Mouse (Mus musculus): Measurements from ENCODE around the gene Irx4. TPM values are rescaled to one million over a fixed set of nuclear protein-coding genes. Genes with fewer than 3 reads are reported as not detected.

Gene Irx4
- total RNA-seq, 1 experiment, result 0.58 TPM

DNA sequence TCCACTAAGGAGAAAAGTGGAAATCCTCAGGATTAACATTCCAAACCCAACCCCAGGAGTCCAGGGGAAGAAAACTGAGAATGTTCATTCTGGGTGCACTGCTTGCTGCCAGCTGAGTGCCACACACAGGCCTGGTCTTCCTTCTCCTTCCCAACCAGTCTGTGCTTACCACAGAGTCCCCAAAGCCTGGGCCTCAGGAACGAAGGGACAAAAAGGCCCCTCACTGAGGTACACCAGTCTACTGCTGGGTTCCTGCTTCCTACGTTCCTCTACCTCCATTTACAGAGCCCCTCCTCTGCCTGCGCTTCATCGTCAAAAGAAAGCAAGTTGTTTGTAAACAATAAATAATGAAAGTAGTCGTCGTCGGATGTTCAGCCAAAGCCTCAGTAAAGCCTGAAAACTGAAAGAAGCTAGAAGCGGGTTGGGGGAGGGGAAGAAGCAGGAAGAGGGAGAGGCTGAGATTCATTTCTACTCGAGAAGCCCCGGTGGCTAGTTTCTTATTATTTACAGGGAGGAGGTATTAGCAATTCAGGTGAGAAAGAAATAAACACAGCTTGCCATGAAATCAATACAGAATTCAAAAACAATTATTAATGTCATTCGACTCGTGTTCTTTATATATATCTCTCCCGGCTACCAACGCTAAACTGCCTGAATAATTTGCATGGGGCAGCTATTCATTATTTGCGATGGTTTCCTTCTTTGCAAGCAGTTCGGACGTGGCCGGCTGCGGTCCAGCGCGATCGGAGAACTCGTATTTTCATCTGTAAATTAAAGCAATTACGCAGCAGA, 2.3 kb downstream of the Irx4 start:
- Histone ChIP-seq H3K9ac (ENCODE audit: insufficient read depth, low read depth, low read length, poor library complexity, severe bottlenecking) (no peak overlapping the region), H3K36me3 (ENCODE audit: control insufficient read depth, insufficient read depth, low read length, poor library complexity, severe bottlenecking) (no peaks in the 10 kb centered on the region), H3K4me1 (ENCODE audit: control insufficient read depth in 2 of 2, insufficient read depth in 2 of 2, low read length in 2 of 2, poor library complexity in 1 of 2) (peaks cover 0 to 4% of the 10 kb centered on the region in 2 experiments; a peak in 1 of 4 replicates), H3K9me3 (ENCODE audit: control insufficient read depth, insufficient read depth, low read depth, low read length) (no peaks in the 10 kb centered on the region), H3K27ac (ENCODE audit: insufficient read depth, low read depth, low read length, poor library complexity, severe bottlenecking) (no peak overlapping the region), H3K4me3 (ENCODE audit: insufficient read depth in 1 of 2, low read depth in 1 of 2, low read length in 2 of 2, poor library complexity in 1 of 2, severe bottlenecking in 1 of 2) (no peak overlapping the region)
- no peak for DNase-seq (ENCODE audit: low read depth, low spot score)
- in situ Hi-C loops (cut with MboI; ENCODE audit: low sequenced_read_pairs in 2 of 2, unreplicated experiment in 2 of 2), result loop anchor here (5.0 to 25.0 kb wide), 4 partner anchors 630 to 1300 kb away; partner anchors contain the start of genes Irx1 (in 2 of the 2) and Irx2 (in 1 of the 2)
- TF ChIP-seq ZC3H11A (IDR thresholded peaks at IDR 0.05; ENCODE audit: borderline replicate concordance, low read depth, low read length), result no peak

DNA sequence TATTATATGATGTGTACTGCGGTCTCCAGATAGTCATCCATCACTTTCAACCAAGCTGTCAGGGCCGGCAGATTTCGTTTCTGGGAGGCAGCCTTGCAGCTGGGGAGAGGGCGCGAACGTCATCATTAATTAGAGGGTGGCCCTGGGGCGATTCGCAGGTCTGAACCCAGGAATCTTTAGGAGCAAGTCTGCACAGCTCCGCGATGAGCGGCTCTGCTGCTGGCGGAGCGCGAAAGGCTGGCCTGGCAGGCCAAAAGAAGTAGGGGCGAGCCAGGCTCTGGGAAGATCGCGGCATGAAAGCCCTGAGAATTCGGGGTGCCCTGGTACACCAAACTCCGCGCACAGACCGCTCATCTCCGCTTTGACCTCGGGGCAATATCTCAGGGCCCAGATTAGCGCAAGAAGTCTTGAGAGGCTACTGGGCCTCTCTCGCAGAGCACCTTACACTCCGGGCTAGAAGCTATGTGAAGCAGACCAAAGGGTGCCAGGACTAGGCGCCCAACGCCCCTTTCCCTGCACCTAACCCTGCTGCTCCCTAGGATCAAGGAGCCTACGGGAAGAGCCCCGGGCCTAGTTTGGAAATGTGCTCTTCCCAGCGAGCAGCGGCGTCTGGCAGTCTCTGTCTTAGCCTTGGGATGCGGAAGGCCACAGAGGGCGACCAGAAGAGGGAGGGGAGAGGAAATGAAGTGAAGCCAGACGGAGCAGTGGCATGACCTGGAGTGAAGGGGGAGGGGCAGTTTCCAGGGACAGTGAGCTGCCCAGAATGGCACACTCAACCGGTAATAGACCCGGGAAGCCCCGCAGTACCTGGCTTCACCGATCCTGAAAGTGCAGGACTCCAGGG, 3.1 kb downstream of the Irx4 start:
- H3K36me3 ChIP-seq (ENCODE audit: control insufficient read depth, insufficient read depth, low read length, poor library complexity, severe bottlenecking), result no peaks in the 10 kb centered on the region
- H3K9me3 ChIP-seq (ENCODE audit: control insufficient read depth, insufficient read depth, low read depth, low read length), result no peaks in the 10 kb centered on the region
- H3K9ac ChIP-seq (ENCODE audit: insufficient read depth, low read depth, low read length, poor library complexity, severe bottlenecking), result no peak overlapping the region
- in situ Hi-C loops (cut with MboI; ENCODE audit: low sequenced_read_pairs in 2 of 2, unreplicated experiment in 2 of 2), result loop anchor here (5.0 to 25.0 kb wide), 4 partner anchors 631 to 1301 kb away; partner anchors contain the start of genes Irx1 (in 2 of the 2) and Irx2 (in 1 of the 2)
- H3K27ac ChIP-seq (ENCODE audit: insufficient read depth, low read depth, low read length, poor library complexity, severe bottlenecking), result no peak overlapping the region
- H3K4me1 ChIP-seq (ENCODE audit: control insufficient read depth in 2 of 2, insufficient read depth in 2 of 2, low read length in 2 of 2, poor library complexity in 1 of 2), result peaks cover 0 to 4% of the 10 kb centered on the region in 2 experiments; a peak in 1 of 4 replicates
- DNase-seq (ENCODE audit: low read depth, low spot score), result no peak
- peak overlapping the region; percentile 8 to 43; a peak in 3 of 4 replicates for H3K4me3 ChIP-seq (ENCODE audit: insufficient read depth in 1 of 2, low read depth in 1 of 2, low read length in 2 of 2, poor library complexity in 1 of 2, severe bottlenecking in 1 of 2)
- TF ChIP-seq MAFK (IDR thresholded peaks at IDR 0.05; ENCODE audit: insufficient read depth, low read depth, low read length), result no peak
- no peak for TF ChIP-seq ZC3H11A (IDR thresholded peaks at IDR 0.05; ENCODE audit: borderline replicate concordance, low read depth, low read length)
- no peak for TF ChIP-seq HCFC1 (IDR thresholded peaks at IDR 0.05; ENCODE audit: borderline replicate concordance, insufficient read depth, low read length)
- TF ChIP-seq CHD2 (IDR thresholded peaks at IDR 0.05; ENCODE audit: low read depth, low read length), result no peak
- no peak for TF ChIP-seq ZNF384 (IDR thresholded peaks at IDR 0.05; ENCODE audit: low read depth, low read length)

DNA sequence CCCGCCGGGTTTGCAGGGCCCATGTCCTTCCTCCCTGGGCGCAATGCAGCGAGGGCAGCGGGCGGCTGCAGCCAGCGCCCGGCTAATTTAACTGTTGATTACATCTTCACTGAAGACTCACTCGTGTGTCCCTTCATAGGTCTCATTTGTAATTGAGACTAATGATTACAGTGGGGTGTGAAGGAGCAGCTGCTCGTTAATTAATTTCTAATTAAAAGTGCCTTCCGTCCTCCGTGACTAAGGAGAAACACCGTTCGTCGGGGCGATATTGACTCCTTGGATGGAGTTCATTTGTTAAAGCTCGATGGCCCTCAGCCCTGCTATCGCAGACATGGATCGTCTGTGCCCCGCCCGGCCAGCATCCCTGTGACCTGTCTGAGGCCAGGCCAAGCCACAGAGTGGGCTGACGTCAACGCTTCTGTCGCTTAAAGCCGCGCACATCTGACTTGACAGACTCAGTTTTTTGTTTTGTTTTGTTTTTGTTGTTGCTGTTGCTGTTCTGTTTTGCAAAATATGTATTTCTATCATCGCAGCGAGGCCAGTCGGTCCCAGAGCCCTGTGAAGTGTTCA, 4.0 kb downstream of the Irx4 start:
- Histone ChIP-seq H3K27ac (ENCODE audit: insufficient read depth, low read depth, low read length, poor library complexity, severe bottlenecking) (no peak overlapping the region), H3K9me3 (ENCODE audit: control insufficient read depth, insufficient read depth, low read depth, low read length) (no peaks in the 10 kb centered on the region), H3K9ac (ENCODE audit: insufficient read depth, low read depth, low read length, poor library complexity, severe bottlenecking) (no peak overlapping the region), H3K4me3 (ENCODE audit: insufficient read depth in 1 of 2, low read depth in 1 of 2, low read length in 2 of 2, poor library complexity in 1 of 2, severe bottlenecking in 1 of 2) (peak overlapping the region; percentile 2 to 8; a peak in 2 of 4 replicates), H3K4me1 (ENCODE audit: control insufficient read depth in 2 of 2, insufficient read depth in 2 of 2, low read length in 2 of 2, poor library complexity in 1 of 2) (peaks cover 0 to 4% of the 10 kb centered on the region in 2 experiments; a peak in 1 of 4 replicates), H3K36me3 (ENCODE audit: control insufficient read depth, insufficient read depth, low read length, poor library complexity, severe bottlenecking) (no peaks in the 10 kb centered on the region)
- TF ChIP-seq ZC3H11A (IDR thresholded peaks at IDR 0.05; ENCODE audit: borderline replicate concordance, low read depth, low read length) (no peak), MAFK (IDR thresholded peaks at IDR 0.05; ENCODE audit: insufficient read depth, low read depth, low read length) (no peak), ZNF384 (IDR thresholded peaks at IDR 0.05; ENCODE audit: low read depth, low read length) (no peak), CHD2 (IDR thresholded peaks at IDR 0.05; ENCODE audit: low read depth, low read length) (no peak), HCFC1 (IDR thresholded peaks at IDR 0.05; ENCODE audit: borderline replicate concordance, insufficient read depth, low read length) (no peak)
- in situ Hi-C loops (cut with MboI; ENCODE audit: low sequenced_read_pairs in 2 of 2, unreplicated experiment in 2 of 2), result loop anchor here (5.0 to 25.0 kb wide), 4 partner anchors 632 to 1302 kb away; partner anchors contain the start of genes Irx1 (in 2 of the 2) and Irx2 (in 1 of the 2)
- no peak for DNase-seq (ENCODE audit: low read depth, low spot score)

DNA sequence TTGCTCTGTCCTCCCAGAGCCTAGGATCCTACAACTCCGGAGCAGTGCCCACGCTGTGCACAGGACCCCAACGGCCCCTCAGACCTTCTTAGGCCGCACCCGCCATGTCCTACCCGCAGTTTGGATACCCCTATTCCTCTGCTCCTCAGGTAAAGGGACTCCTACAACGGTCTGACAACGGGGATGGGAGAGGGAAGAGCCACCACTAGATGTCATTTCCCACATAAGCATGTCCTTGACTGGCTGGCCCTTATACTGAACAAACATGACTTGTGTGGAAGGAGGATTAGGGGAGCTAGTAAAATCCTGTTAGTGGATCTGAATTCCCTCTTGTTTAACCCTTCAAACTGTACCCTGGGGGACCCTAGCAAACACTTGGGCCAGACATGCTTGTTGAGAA, 4.6 kb downstream of the Irx4 start:
- Histone ChIP-seq H3K4me3 (ENCODE audit: insufficient read depth in 1 of 2, low read depth in 1 of 2, low read length in 2 of 2, poor library complexity in 1 of 2, severe bottlenecking in 1 of 2) (no peak overlapping the region), H3K36me3 (ENCODE audit: control insufficient read depth, insufficient read depth, low read length, poor library complexity, severe bottlenecking) (no peaks in the 10 kb centered on the region), H3K27ac (ENCODE audit: insufficient read depth, low read depth, low read length, poor library complexity, severe bottlenecking) (no peak overlapping the region), H3K4me1 (ENCODE audit: control insufficient read depth in 2 of 2, insufficient read depth in 2 of 2, low read length in 2 of 2, poor library complexity in 1 of 2) (peaks cover 0 to 4% of the 10 kb centered on the region in 2 experiments; a peak in 1 of 4 replicates), H3K9me3 (ENCODE audit: control insufficient read depth, insufficient read depth, low read depth, low read length) (no peaks in the 10 kb centered on the region), H3K9ac (ENCODE audit: insufficient read depth, low read depth, low read length, poor library complexity, severe bottlenecking) (no peak overlapping the region)
- in situ Hi-C loops (cut with MboI; ENCODE audit: low sequenced_read_pairs in 2 of 2, unreplicated experiment in 2 of 2), result loop anchor here (5.0 to 25.0 kb wide), 4 partner anchors 633 to 1303 kb away; partner anchors contain the start of genes Irx1 (in 2 of the 2) and Irx2 (in 1 of the 2)
- TF ChIP-seq ZC3H11A (IDR thresholded peaks at IDR 0.05; ENCODE audit: borderline replicate concordance, low read depth, low read length), result no peak
- DNase-seq (ENCODE audit: low read depth, low spot score), result no peak

Measured in ES-E14 (cell line).